Mouse (Mus musculus): ENCODE results near the gene Arf5.

DNA sequence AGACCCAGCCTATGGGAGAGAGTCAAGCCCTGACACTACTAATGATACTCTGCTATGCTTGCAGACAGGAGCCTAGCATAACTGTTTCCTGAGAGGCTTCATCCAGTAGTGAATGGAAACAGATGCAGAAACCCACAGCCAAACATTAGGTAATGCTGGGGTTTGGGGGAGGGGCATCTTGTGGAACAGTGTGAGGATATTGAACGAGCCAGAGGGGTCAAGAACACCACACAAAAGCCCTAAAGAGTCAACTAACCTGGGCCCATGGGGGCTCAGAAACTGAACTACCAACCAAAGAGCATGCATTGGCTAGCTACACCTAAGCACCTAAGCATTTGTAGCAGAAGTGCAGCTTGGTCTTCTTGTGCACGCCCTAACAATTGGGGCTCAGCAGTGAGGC is 12.1 kb upstream of the Arf5 start:
- TF ChIP-seq CTCF (IDR thresholded peaks at IDR 0.05; ENCODE audit: low read depth, low read length), result no peak
- TF ChIP-seq POLR2A (IDR thresholded peaks at IDR 0.05; ENCODE audit: insufficient read depth, low read length), result no peak
- no peak for TF ChIP-seq EP300 (IDR thresholded peaks at IDR 0.05; ENCODE audit: insufficient read depth, low read depth, low read length)
